Mouse (Mus musculus) neural tube, embryonic 15.5 days (tissue): ENCODE data around the gene Zbtb49. TPM values are rescaled to one million over a fixed set of nuclear protein-coding genes. Genes with fewer than 3 reads are reported as not detected.

Experiments
- ATAC-seq: fragments of 200-750 bp; cut with Nextera tagmentation; 2 replicates; pipeline ENCODE4 v1.8.0; 2017; ENCODE audit warnings: mild to moderate bottlenecking, moderate TSS enrichment, moderate library complexity; ENCODE audit not compliant: low FRiP score
- H3K27ac ChIP-seq: fragments of 300-500 bp; sonication (generic); replicated peaks from 2 replicates; pipeline ENCODE4 v1.5.1; 2015; ENCODE audit warnings: mild to moderate bottlenecking, inconsistent platforms
- H3K27me3 ChIP-seq: fragments of 300-500 bp; sonication (generic); replicated peaks from 2 replicates; pipeline ENCODE4 v1.6.1; 2015; ENCODE audit warnings: inconsistent platforms
- H3K36me3 ChIP-seq: fragments of 300-500 bp; sonication (generic); 2 replicates; pipeline ENCODE4 v1.6.1; 2015; ENCODE audit warnings: inconsistent platforms
- H3K4me1 ChIP-seq: fragments of 300-500 bp; sonication (generic); 2 replicates; pipeline ENCODE4 v1.6.1; 2015; ENCODE audit warnings: inconsistent platforms
- H3K4me2 ChIP-seq: fragments of 300-500 bp; sonication (generic); 2 replicates; pipeline ENCODE4 v1.6.1; 2015; ENCODE audit warnings: inconsistent platforms, mild to moderate bottlenecking, moderate library complexity
- H3K4me3 ChIP-seq: fragments of 300-500 bp; sonication (generic); replicated peaks from 2 replicates; pipeline ENCODE4 v1.5.1; 2015; ENCODE audit warnings: mild to moderate bottlenecking, inconsistent platforms
- H3K9ac ChIP-seq: fragments of 300-500 bp; sonication (generic); replicated peaks from 2 replicates; pipeline ENCODE4 v1.6.1; 2015; ENCODE audit warnings: mild to moderate bottlenecking, inconsistent platforms
- H3K9me3 ChIP-seq: fragments of 300-500 bp; sonication (generic); replicated peaks from 2 replicates; pipeline ENCODE4 v1.6.1; 2016; ENCODE audit warnings: inconsistent platforms
- WGBS: fragments of 180-500 bp; shearing (Covaris S2); methylation state at CpG from one replicate; pipeline ENCODE4 v1.1.7; 2015; ENCODE audit warnings: mixed read lengths; 5-methylcytosine and 5-hydroxymethylcytosine counted together
- polyA plus RNA-seq: library from polyadenylated mRNA; unstranded; fragments of >200 nt; fragmentation: Nextera tagmentation; extraction: Ambion mirVana; gene quantifications from 2 replicates; pipeline ENCODE4 v1.2.1, GENCODE M21; 2015

The Zbtb49 gene
- polyA plus RNA-seq, 1 experiment from 2014 or later, result 16.2 TPM

DNA sequence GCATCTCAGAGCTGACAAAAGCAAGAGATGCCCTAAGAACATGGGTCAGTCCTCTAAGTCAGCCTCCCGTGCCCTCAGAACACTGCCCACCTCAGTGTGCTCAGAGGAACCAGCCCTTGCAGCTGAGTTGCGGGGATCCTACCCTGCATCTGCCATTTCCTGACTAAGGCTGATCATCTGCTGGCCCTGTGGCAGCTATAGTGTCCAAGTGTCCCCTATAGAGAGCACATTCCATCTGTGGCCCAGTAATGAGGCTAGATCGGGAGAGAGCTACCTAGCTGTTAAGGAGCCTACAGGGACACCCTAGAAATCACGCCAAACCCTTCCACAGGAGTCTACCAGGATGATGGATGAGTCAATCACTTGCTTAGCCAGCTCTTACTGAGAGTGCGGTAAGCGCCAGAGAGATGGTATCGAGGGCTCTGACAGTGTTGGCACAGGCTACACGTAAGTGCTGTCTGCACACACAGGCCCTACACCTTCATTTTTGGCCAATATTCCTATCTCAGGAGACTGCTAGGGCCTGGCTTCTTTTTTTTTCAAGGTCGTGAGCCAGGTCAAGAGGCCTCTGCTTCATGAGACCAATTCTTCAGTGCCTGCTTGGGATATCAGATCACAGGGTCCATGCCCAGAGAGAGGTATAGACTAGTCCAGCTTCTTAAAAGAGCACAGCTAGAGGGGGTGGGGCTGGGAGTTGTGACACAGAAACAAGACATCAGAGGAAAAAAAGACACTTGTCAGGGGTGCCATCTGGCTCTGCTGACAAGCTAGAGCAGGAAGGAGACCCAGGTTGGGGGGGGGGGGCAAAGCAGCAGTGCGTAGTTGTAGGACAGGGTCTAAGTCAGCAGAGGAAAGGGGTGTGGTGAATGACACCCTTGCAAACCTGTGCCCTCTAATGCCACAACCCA is 67.8 kb downstream of the Zbtb49 start:
- WGBS, result 61% methylated on average over 10 of the region's 10 CpGs
- Histone ChIP-seq H3K27ac (peak overlapping the region; percentile 48), H3K27me3 (no peaks in the 10 kb centered on the region), H3K4me1 (peaks cover 84% of the 10 kb centered on the region), H3K9ac (no peak overlapping the region), H3K4me2 (peak overlapping the region; percentile 43), H3K4me3 (0 out of 2 replicates have a peak overlapping the region, but pooled peaks have one; percentile 1), H3K36me3 (peaks cover 83% of the 10 kb centered on the region), H3K9me3 (no peaks in the 10 kb centered on the region)
- peak; percentile 28; the same call in 1 of the 2 replicates for ATAC-seq

DNA sequence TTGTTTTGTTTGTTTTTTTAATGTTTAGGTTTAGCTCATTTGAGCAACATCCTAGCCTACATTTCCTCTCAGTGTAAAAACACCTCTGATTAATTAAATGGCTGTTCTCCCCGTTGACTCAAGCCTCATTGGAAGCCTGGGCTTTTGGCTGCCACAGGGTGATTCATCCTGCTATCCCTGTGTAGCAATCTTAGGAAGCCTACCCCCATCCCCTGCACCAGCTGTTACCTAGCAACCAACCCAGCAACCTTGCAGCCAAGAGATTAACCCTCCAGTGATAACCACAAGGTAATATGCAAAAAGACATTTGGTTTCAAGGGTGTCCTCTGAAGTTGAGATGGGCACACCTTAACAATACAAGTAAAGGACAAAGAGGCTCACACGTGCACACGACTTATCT is 69.0 kb downstream of the Zbtb49 start:
- Histone ChIP-seq H3K4me2 (peak overlapping the region; percentile 43), H3K9me3 (no peaks in the 10 kb centered on the region), H3K27ac (peak overlapping the region; percentile 13; the same call in 1 of the 2 replicates), H3K9ac (no peak overlapping the region), H3K36me3 (peaks cover 86% of the 10 kb centered on the region), H3K4me1 (peaks cover 84% of the 10 kb centered on the region), H3K4me3 (no peak overlapping the region), H3K27me3 (no peaks in the 10 kb centered on the region)
- 44% methylated on average over 3 of the region's 3 CpGs for WGBS
- ATAC-seq, result 0 out of 2 replicates have a peak, but pooled peaks have one; percentile 18

GRCm38 (mm10) chr5:38146524-38146923 is 73.7 kb downstream of the Zbtb49 start:
- Histone ChIP-seq H3K4me1 (peaks cover 43% of the 10 kb centered on the region), H3K9ac (no peak overlapping the region), H3K27ac (no peak overlapping the region), H3K9me3 (no peaks in the 10 kb centered on the region), H3K36me3 (peaks cover 86% of the 10 kb centered on the region), H3K27me3 (no peaks in the 10 kb centered on the region), H3K4me3 (no peak overlapping the region), H3K4me2 (no peak overlapping the region)
- WGBS, result 86% methylated on average over 6 of the region's 6 CpGs
- ATAC-seq, result no peak

- 81% methylated on average over 6 of the region's 6 CpGs for WGBS
- H3K9me3 ChIP-seq, result no peaks in the 10 kb centered on the region
- H3K27ac ChIP-seq, result no peak overlapping the region
- no peaks in the 10 kb centered on the region for H3K27me3 ChIP-seq
- H3K4me1 ChIP-seq, result peaks cover 5% of the 10 kb centered on the region; the same call in 1 of the 2 replicates
- ATAC-seq, result no peak
- H3K36me3 ChIP-seq, result peaks cover 93% of the 10 kb centered on the region
- no peak overlapping the region for H3K4me3 ChIP-seq
- H3K9ac ChIP-seq, result no peak overlapping the region
- H3K4me2 ChIP-seq, result no peak overlapping the region
These were observed 79.4 kb downstream of the Zbtb49 start for GRCm38 (mm10) chr5:38140893-38141292.

Other genes starting within 250 kb of the Zbtb49 start
- gene Stx18, start 181.7 kb downstream of the Zbtb49 start, polyA plus RNA-seq, result 35.0 and 37.1 TPM in 2 replicates
- gene Nsg1, start 60.5 kb downstream of the Zbtb49 start, polyA plus RNA-seq, result 1,201 and 1,460 TPM in 2 replicates
- 38.7 and 54.4 TPM in 2 replicates for gene Lyar, start within 50 bp of the Zbtb49 start, polyA plus RNA-seq
- 96.4 and 100 TPM in 2 replicates for gene Tmem128, start 39.7 kb upstream of the Zbtb49 start, polyA plus RNA-seq
- 0.05 TPM in 1 of 2 replicates, not detected in the other for gene Otop1, start 55.5 kb upstream of the Zbtb49 start, polyA plus RNA-seq
- gene Drd5, start 98.9 kb upstream of the Zbtb49 start, polyA plus RNA-seq, result 0.84 and 0.88 TPM in 2 replicates